Mouse (Mus musculus) forebrain, embryonic 16.5 days (tissue): Measurements from ENCODE around the gene Smap2. TPM values are rescaled to one million over a fixed set of nuclear protein-coding genes. Genes with fewer than 3 reads are reported as not detected.

Source experiments
- ATAC-seq: fragments of 200-750 bp; cut with Nextera tagmentation; 2 replicates; pipeline ENCODE4 v1.8.0; 2017; ENCODE audit warnings: mild to moderate bottlenecking, moderate library complexity
- H3K27ac ChIP-seq: fragments of 300-500 bp; sonication (generic); 2 replicates; pipeline ENCODE4 v1.5.1; 2014; ENCODE audit warnings: low read length, control low read depth
- H3K27me3 ChIP-seq: fragments of 300-500 bp; sonication (generic); replicated peaks from 2 replicates; pipeline ENCODE4 v1.6.1; 2014; ENCODE audit warnings: low read length; ENCODE audit not compliant: control insufficient read depth, insufficient read depth
- H3K36me3 ChIP-seq: fragments of 300-500 bp; sonication (generic); 2 replicates; pipeline ENCODE4 v1.6.1; 2014; ENCODE audit not compliant: control insufficient read depth, insufficient read depth
- H3K4me1 ChIP-seq: fragments of 300-500 bp; sonication (generic); replicated peaks from 2 replicates; pipeline ENCODE4 v1.6.1; 2014; ENCODE audit warnings: low read length; ENCODE audit not compliant: control insufficient read depth, insufficient read depth
- H3K4me2 ChIP-seq: fragments of 300-500 bp; sonication (generic); 2 replicates; pipeline ENCODE4 v1.6.1; 2014; ENCODE audit warnings: mild to moderate bottlenecking, low read length, control low read depth
- H3K4me3 ChIP-seq: fragments of 300-500 bp; sonication (generic); replicated peaks from 2 replicates; pipeline ENCODE4 v1.5.1; 2014; ENCODE audit warnings: mild to moderate bottlenecking, low read length, control low read depth
- H3K9ac ChIP-seq: fragments of 300-500 bp; sonication (generic); replicated peaks from 2 replicates; pipeline ENCODE4 v1.6.1; 2014; ENCODE audit warnings: low read depth, low read length, control low read depth
- H3K9me3 ChIP-seq: fragments of 300-500 bp; sonication (generic); 2 replicates; pipeline ENCODE4 v1.6.1; 2016; ENCODE audit warnings: low read length; ENCODE audit not compliant: control insufficient read depth
- WGBS: fragments of 180-500 bp; shearing (Covaris S2); extraction: QIAGEN DNeasy Blood & Tissue Kit; methylation state at CpG from one replicate; pipeline ENCODE4 v1.1.7; 2014; 5-methylcytosine and 5-hydroxymethylcytosine counted together
- polyA plus RNA-seq: library from polyadenylated mRNA; unstranded; fragments of >200 nt; fragmentation: Nextera tagmentation; extraction: Ambion mirVana; gene quantifications from 2 replicates; pipeline ENCODE4 v1.2.1, GENCODE M21; 2015

Gene Smap2
- polyA plus RNA-seq, 1 experiment from 2014 or later: 36.8 TPM

GRCm38 (mm10) chr4:121010770-121011549 is 6.1 kb downstream of the Smap2 start:
- ATAC-seq: no peak
- no peak overlapping the region for H3K4me3 ChIP-seq
- H3K4me1 ChIP-seq: peaks cover 14% of the 10 kb centered on the region
- 86% methylated on average over 11 of the region's 11 CpGs for WGBS
- H3K9me3 ChIP-seq: no peaks in the 10 kb centered on the region
- H3K9ac ChIP-seq: no peak overlapping the region
- no peaks in the 10 kb centered on the region for H3K27me3 ChIP-seq
- H3K4me2 ChIP-seq: no peak overlapping the region
- H3K27ac ChIP-seq: no peak overlapping the region
- H3K36me3 ChIP-seq: no peaks in the 10 kb centered on the region

DNA sequence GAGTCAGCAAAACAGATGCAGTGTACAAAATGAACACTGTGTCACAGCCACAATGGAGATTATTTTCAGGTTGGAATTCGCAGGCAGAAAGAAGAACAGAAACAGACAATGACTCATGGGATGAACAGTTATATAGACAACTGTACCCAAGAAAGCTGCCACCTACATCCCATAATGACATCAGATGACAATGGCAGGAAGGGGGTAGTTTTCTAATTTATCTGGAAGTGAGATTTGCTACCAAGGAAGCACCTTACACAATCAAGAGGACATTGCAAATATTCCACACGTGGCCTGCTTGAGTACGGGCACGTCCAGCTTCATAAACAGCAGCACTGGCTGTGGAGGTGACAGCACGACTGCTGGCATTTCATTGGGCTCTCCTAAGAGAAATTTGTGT is 7.9 kb downstream of the Smap2 start:
- no peak for ATAC-seq
- no peak overlapping the region for H3K27ac ChIP-seq
- H3K27me3 ChIP-seq: no peaks in the 10 kb centered on the region
- H3K36me3 ChIP-seq: no peaks in the 10 kb centered on the region
- no peak overlapping the region for H3K4me2 ChIP-seq
- H3K4me3 ChIP-seq: no peak overlapping the region
- H3K9me3 ChIP-seq: no peaks in the 10 kb centered on the region
- peaks cover 6% of the 10 kb centered on the region for H3K4me1 ChIP-seq
- no peak overlapping the region for H3K9ac ChIP-seq
- 89% methylated on average over 5 of the region's 5 CpGs for WGBS

DNA sequence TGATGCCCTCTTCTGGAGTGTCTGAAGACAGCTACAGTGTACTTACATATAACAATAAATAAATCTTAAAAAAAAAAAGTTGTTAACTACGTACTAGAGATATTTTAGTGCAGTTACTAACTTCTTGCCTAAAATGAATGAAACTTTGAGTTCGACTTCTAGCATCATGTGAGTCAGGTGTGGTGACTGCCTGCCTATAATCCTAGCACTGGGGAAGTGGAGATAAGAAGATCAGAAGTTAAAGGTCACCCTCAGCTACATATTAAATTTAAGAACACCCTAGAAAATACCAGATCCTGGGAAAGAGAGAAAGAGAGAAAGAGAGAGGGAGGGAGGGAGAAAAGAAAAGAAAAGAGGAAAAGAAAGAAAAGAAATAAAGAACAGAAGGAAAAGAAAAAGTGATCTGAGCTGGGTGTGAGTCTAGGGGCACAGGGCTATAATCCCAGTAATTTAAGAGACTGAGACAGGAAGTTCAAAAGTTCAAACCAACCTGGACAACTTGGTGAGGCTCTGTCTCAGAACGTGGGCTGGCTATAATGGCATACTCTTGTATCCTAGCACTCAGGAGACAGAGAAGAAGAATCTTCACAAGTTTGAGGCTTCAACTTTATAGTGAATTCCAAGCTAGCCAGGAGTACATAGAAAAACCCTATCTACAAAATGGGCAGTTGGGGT is 8.8 kb downstream of the Smap2 start:
- H3K9me3 ChIP-seq: no peaks in the 10 kb centered on the region
- WGBS: 86% methylated on average over 3 of the region's 3 CpGs
- H3K4me3 ChIP-seq: no peak overlapping the region
- no peaks in the 10 kb centered on the region for H3K27me3 ChIP-seq
- H3K9ac ChIP-seq: no peak overlapping the region
- ATAC-seq: no peak
- H3K36me3 ChIP-seq: no peaks in the 10 kb centered on the region
- no peak overlapping the region for H3K27ac ChIP-seq
- H3K4me1 ChIP-seq: peaks cover 14% of the 10 kb centered on the region
- H3K4me2 ChIP-seq: no peak overlapping the region

- ATAC-seq: no peak
- Histone ChIP-seq H3K4me3 (no peak overlapping the region), H3K36me3 (no peaks in the 10 kb centered on the region)
Measured at GRCm38 (mm10) chr4:121007006-121007405, 10.0 kb downstream of the Smap2 start.

GRCm38 (mm10) chr4:121004679-121005078 is 12.4 kb downstream of the Smap2 start:
- H3K4me3 ChIP-seq: no peak overlapping the region
- no peak overlapping the region for H3K4me2 ChIP-seq
- no peaks in the 10 kb centered on the region for H3K9me3 ChIP-seq
- WGBS: 92% methylated on average over 4 of the region's 4 CpGs
- H3K27ac ChIP-seq: no peak overlapping the region
- H3K9ac ChIP-seq: no peak overlapping the region
- peaks cover 29% of the 10 kb centered on the region for H3K4me1 ChIP-seq
- no peak for ATAC-seq
- H3K27me3 ChIP-seq: no peaks in the 10 kb centered on the region
- no peaks in the 10 kb centered on the region for H3K36me3 ChIP-seq

More at GRCm38 (mm10) chr4:121007006-121007405, 10.0 kb downstream of the Smap2 start:
- no peaks in the 10 kb centered on the region for H3K27me3 ChIP-seq
- no peak overlapping the region for H3K27ac ChIP-seq
- H3K4me2 ChIP-seq: no peak overlapping the region
- H3K9me3 ChIP-seq: no peaks in the 10 kb centered on the region
- no peak overlapping the region for H3K9ac ChIP-seq
- H3K4me1 ChIP-seq: peaks cover 24% of the 10 kb centered on the region

DNA sequence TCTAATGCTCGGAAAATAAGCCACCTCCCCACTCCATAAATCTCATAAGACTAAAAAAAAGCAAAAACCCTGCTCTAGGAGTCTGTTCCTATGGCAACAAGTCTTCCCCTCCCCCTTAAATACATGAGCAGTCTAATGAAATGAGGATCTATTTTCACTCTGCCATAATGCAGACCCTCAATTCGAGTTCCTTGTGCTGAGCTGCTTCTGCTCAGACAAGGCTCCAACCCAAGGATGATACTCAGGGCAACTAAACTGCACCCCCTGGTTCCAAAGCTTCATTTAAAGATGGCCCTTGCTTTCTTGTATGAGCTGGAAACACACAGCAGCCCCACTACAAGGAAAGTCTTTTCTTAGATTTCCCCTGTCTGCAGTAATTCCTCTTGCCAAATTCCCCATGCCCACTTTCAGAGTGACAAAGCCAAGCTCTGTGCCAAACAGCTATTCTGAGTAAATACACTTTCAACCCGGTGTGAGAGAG is 13.4 kb downstream of the Smap2 start:
- no peaks in the 10 kb centered on the region for H3K9me3 ChIP-seq
- H3K36me3 ChIP-seq: no peaks in the 10 kb centered on the region
- WGBS: 9% methylated on average over 3 of the region's 3 CpGs
- peak; percentile 89 for ATAC-seq
- H3K4me3 ChIP-seq: no peak overlapping the region
- no peaks in the 10 kb centered on the region for H3K27me3 ChIP-seq
- H3K9ac ChIP-seq: peak overlapping the region; percentile 10; the same call in 1 of the 2 replicates
- H3K4me2 ChIP-seq: peak overlapping the region; percentile 36
- peak overlapping the region; percentile 86 for H3K27ac ChIP-seq
- peaks cover 25% of the 10 kb centered on the region for H3K4me1 ChIP-seq

GRCm38 (mm10) chr4:121002400-121003171 is 14.5 kb downstream of the Smap2 start:
- H3K9me3 ChIP-seq: no peaks in the 10 kb centered on the region
- H3K36me3 ChIP-seq: no peaks in the 10 kb centered on the region
- peaks cover 25% of the 10 kb centered on the region for H3K4me1 ChIP-seq
- no peaks in the 10 kb centered on the region for H3K27me3 ChIP-seq
- no peak overlapping the region for H3K4me3 ChIP-seq
- 9% methylated on average over 8 of the region's 8 CpGs for WGBS
- peak; percentile 71 for ATAC-seq
- H3K27ac ChIP-seq: peak overlapping the region; percentile 69
- H3K4me2 ChIP-seq: peak overlapping the region; percentile 35
- peak overlapping the region; percentile 1 for H3K9ac ChIP-seq

GRCm38 (mm10) chr4:121001659-121002058 is 15.4 kb downstream of the Smap2 start:
- WGBS: 78% methylated on average over 1 of the region's 1 CpGs

GRCm38 (mm10) chr4:121001042-121001441 is 16.0 kb downstream of the Smap2 start:
- H3K4me2 ChIP-seq: no peak overlapping the region
- ATAC-seq: no peak
- no peaks in the 10 kb centered on the region for H3K27me3 ChIP-seq
- H3K27ac ChIP-seq: no peak overlapping the region
- H3K36me3 ChIP-seq: no peaks in the 10 kb centered on the region
- H3K9ac ChIP-seq: no peak overlapping the region
- no peaks in the 10 kb centered on the region for H3K9me3 ChIP-seq
- no peak overlapping the region for H3K4me3 ChIP-seq
- H3K4me1 ChIP-seq: peaks cover 25% of the 10 kb centered on the region
- 87% methylated on average over 2 of the region's 2 CpGs for WGBS

More at GRCm38 (mm10) chr4:121001659-121002058, 15.4 kb downstream of the Smap2 start:
- Histone ChIP-seq H3K27me3 (no peaks in the 10 kb centered on the region), H3K27ac (peak overlapping the region; percentile 69), H3K4me2 (no peak overlapping the region), H3K36me3 (no peaks in the 10 kb centered on the region), H3K4me3 (no peak overlapping the region), H3K4me1 (peaks cover 25% of the 10 kb centered on the region), H3K9me3 (no peaks in the 10 kb centered on the region), H3K9ac (no peak overlapping the region)
- no peak for ATAC-seq
